Mouse (Mus musculus) intestine, embryonic 14.5 days (tissue): ENCODE results near the gene Rita1. TPM values are rescaled to one million over a fixed set of nuclear protein-coding genes. Genes with fewer than 3 reads are reported as not detected.
A peak's percentile ranks its signal among the peaks of the same experiment; 100 is the strongest.

Experiments used
- ATAC-seq: fragments of 200-750 bp; cut with Nextera tagmentation; replicated peaks from 2 replicates; pipeline ENCODE4 v1.8.0; 2017; ENCODE audit warnings: low read depth, moderate number of reproducible peaks, moderate TSS enrichment, moderate library complexity; ENCODE audit not compliant: low FRiP score, low TSS enrichment
- DNase-seq: peaks from one replicate; pipeline ENCODE4 v3.0.0-alpha.2; 2018; ENCODE audit warnings: low spot score
- H3K27ac ChIP-seq: fragments of 300-500 bp; sonication (generic); 2 replicates; pipeline ENCODE4 v1.5.1; 2014; ENCODE audit warnings: low read depth, mild to moderate bottlenecking, control low read depth
- H3K27me3 ChIP-seq: fragments of 300-500 bp; sonication (generic); replicated peaks from 2 replicates; pipeline ENCODE4 v1.6.1; 2014; ENCODE audit warnings: low read length, control low read depth; ENCODE audit not compliant: control insufficient read depth, insufficient read depth
- H3K36me3 ChIP-seq: fragments of 300-500 bp; sonication (generic); 2 replicates; pipeline ENCODE4 v1.6.1; 2014; ENCODE audit warnings: low read length, control low read depth; ENCODE audit not compliant: control insufficient read depth, insufficient read depth
- H3K4me1 ChIP-seq: fragments of 300-500 bp; sonication (generic); replicated peaks from 2 replicates; pipeline ENCODE4 v1.6.1; 2014; ENCODE audit warnings: low read length, control low read depth, mixed read lengths; ENCODE audit not compliant: control insufficient read depth, insufficient read depth
- H3K4me2 ChIP-seq: fragments of 300-500 bp; sonication (generic); 2 replicates; pipeline ENCODE4 v1.6.1; 2014; ENCODE audit warnings: low read length
- H3K4me3 ChIP-seq: fragments of 300-500 bp; sonication (generic); 2 replicates; pipeline ENCODE4 v1.5.1; 2014; ENCODE audit warnings: low read depth, low read length, control low read depth, mixed read lengths
- H3K9ac ChIP-seq: fragments of 300-500 bp; sonication (generic); 2 replicates; pipeline ENCODE4 v1.6.1; 2014; ENCODE audit warnings: mild to moderate bottlenecking, low read length
- H3K9me3 ChIP-seq: fragments of 300-500 bp; sonication (generic); 2 replicates; pipeline ENCODE4 v1.6.1; 2016; ENCODE audit warnings: low read length, control low read depth; ENCODE audit not compliant: control insufficient read depth
- WGBS: fragments of 180-500 bp; shearing (Covaris S2); extraction: QIAGEN DNeasy Blood & Tissue Kit; methylation state at CpG from one replicate; pipeline ENCODE4 v1.1.7; 2014; 5-methylcytosine and 5-hydroxymethylcytosine counted together
- polyA plus RNA-seq: library from polyadenylated mRNA; unstranded; fragments of >200 nt; fragmentation: Nextera tagmentation; extraction: Ambion mirVana; gene quantifications from 2 replicates; pipeline ENCODE4 v1.2.1, GENCODE M21; 2014

Rita1 gene
- polyA plus RNA-seq, 1 experiment from 2014 or later: 9.4 TPM

- no peak overlapping the region for H3K4me3 ChIP-seq
- H3K9me3 ChIP-seq: no peaks in the 10 kb centered on the region
- H3K4me2 ChIP-seq: 0 out of 2 replicates have a peak overlapping the region, but pooled peaks have one; percentile 5
- ATAC-seq (no peak), DNase-seq (no peak)
- H3K9ac ChIP-seq: no peak overlapping the region
- H3K27me3 ChIP-seq: no peaks in the 10 kb centered on the region
- peaks cover 4% of the 10 kb centered on the region; the same call in 1 of the 2 replicates for H3K36me3 ChIP-seq
- WGBS: 47% methylated on average over 9 of the region's 9 CpGs
- H3K27ac ChIP-seq: peak overlapping the region; percentile 62; the same call in 1 of the 2 replicates
- peaks cover 80% of the 10 kb centered on the region for H3K4me1 ChIP-seq
These were observed 44.0 kb downstream of the Rita1 start for GRCm38 (mm10) chr5:120568336-120568768.

GRCm38 (mm10) chr5:120567761-120568211, 44.6 kb downstream of the Rita1 start:
- Histone ChIP-seq H3K4me1 (peaks cover 86% of the 10 kb centered on the region), H3K4me3 (no peak overlapping the region), H3K36me3 (no peaks in the 10 kb centered on the region), H3K9ac (no peak overlapping the region), H3K27ac (peak overlapping the region; percentile 62), H3K27me3 (no peaks in the 10 kb centered on the region), H3K9me3 (no peaks in the 10 kb centered on the region), H3K4me2 (no peak overlapping the region)
- DNase-seq (no peak), ATAC-seq (no peak)
- 47% methylated on average over 14 of the region's 14 CpGs for WGBS

- H3K4me1 ChIP-seq: peaks cover 88% of the 10 kb centered on the region
- 26% methylated on average over 21 of the region's 21 CpGs for WGBS
These were observed 45.1 kb downstream of the Rita1 start for GRCm38 (mm10) chr5:120567253-120567701.

GRCm38 (mm10) chr5:120566681-120567252, 45.6 kb downstream of the Rita1 start:
- H3K9ac ChIP-seq: no peak overlapping the region
- peaks cover 85% of the 10 kb centered on the region for H3K4me1 ChIP-seq
- no peaks in the 10 kb centered on the region for H3K9me3 ChIP-seq
- H3K4me3 ChIP-seq: no peak overlapping the region
- no peak overlapping the region for H3K4me2 ChIP-seq
- DNase-seq (no peak), ATAC-seq (no peak)
- no peaks in the 10 kb centered on the region for H3K36me3 ChIP-seq
- no peaks in the 10 kb centered on the region for H3K27me3 ChIP-seq
- WGBS: 60% methylated on average over 9 of the region's 9 CpGs
- H3K27ac ChIP-seq: peak overlapping the region; percentile 62

More at GRCm38 (mm10) chr5:120567253-120567701, 45.1 kb downstream of the Rita1 start:
- Histone ChIP-seq H3K27me3 (no peaks in the 10 kb centered on the region), H3K36me3 (no peaks in the 10 kb centered on the region), H3K4me2 (no peak overlapping the region), H3K9ac (no peak overlapping the region), H3K4me3 (no peak overlapping the region), H3K9me3 (no peaks in the 10 kb centered on the region), H3K27ac (peak overlapping the region; percentile 62)
- peak; percentile 71 for DNase-seq
- ATAC-seq: no peak

GRCm38 (mm10) chr5:120566101-120566500, 46.3 kb downstream of the Rita1 start:
- no peak overlapping the region for H3K4me2 ChIP-seq
- H3K4me1 ChIP-seq: peaks cover 83% of the 10 kb centered on the region
- 65% methylated on average over 5 of the region's 5 CpGs for WGBS
- H3K9ac ChIP-seq: peak overlapping the region; percentile 22; the same call in 1 of the 2 replicates
- peak overlapping the region; percentile 62; the same call in 1 of the 2 replicates for H3K27ac ChIP-seq
- H3K27me3 ChIP-seq: no peaks in the 10 kb centered on the region
- DNase-seq: no peak
- no peaks in the 10 kb centered on the region for H3K36me3 ChIP-seq
- no peak for ATAC-seq
- H3K9me3 ChIP-seq: no peaks in the 10 kb centered on the region
- no peak overlapping the region for H3K4me3 ChIP-seq

GRCm38 (mm10) chr5:120565171-120565905, 47.1 kb downstream of the Rita1 start:
- Histone ChIP-seq H3K4me3 (no peak overlapping the region), H3K9ac (peak overlapping the region; percentile 22; the same call in 1 of the 2 replicates), H3K4me2 (no peak overlapping the region), H3K27me3 (no peaks in the 10 kb centered on the region), H3K27ac (peak overlapping the region; percentile 57; the same call in 1 of the 2 replicates), H3K36me3 (no peaks in the 10 kb centered on the region), H3K4me1 (peaks cover 83% of the 10 kb centered on the region), H3K9me3 (no peaks in the 10 kb centered on the region)
- ATAC-seq (no peak), DNase-seq (no peak)
- WGBS: 41% methylated on average over 15 of the region's 15 CpGs

GRCm38 (mm10) chr5:120563914-120564311, 48.5 kb downstream of the Rita1 start:
- Histone ChIP-seq H3K4me1 (peaks cover 81% of the 10 kb centered on the region), H3K4me3 (no peak overlapping the region), H3K36me3 (no peaks in the 10 kb centered on the region), H3K4me2 (no peak overlapping the region), H3K9ac (no peak overlapping the region), H3K27ac (peak overlapping the region; percentile 90), H3K27me3 (no peaks in the 10 kb centered on the region), H3K9me3 (no peaks in the 10 kb centered on the region)
- 14% methylated on average over 4 of the region's 4 CpGs for WGBS
- DNase-seq (peak; percentile 59), ATAC-seq (no peak; the same call in 1 of the 2 replicates)

- Histone ChIP-seq H3K9ac (no peak overlapping the region), H3K4me3 (no peak overlapping the region), H3K27ac (peak overlapping the region; percentile 90), H3K36me3 (no peaks in the 10 kb centered on the region), H3K4me1 (peaks cover 76% of the 10 kb centered on the region), H3K27me3 (no peaks in the 10 kb centered on the region), H3K9me3 (no peaks in the 10 kb centered on the region), H3K4me2 (peak overlapping the region; percentile 28)
- ATAC-seq (peak; percentile 68), DNase-seq (peak; percentile 79)
- WGBS: 31% methylated on average over 28 of the region's 28 CpGs
These were observed 49.2 kb downstream of the Rita1 start for GRCm38 (mm10) chr5:120562956-120563913.
